Mouse (Mus musculus): ENCODE data around the gene Pard3b. TPM values are rescaled to one million over a fixed set of nuclear protein-coding genes. Genes with fewer than 3 reads are reported as not detected.

Pard3b gene
- polyA plus RNA-seq, 1 experiment from 2014 or later = 2.3 TPM

DNA sequence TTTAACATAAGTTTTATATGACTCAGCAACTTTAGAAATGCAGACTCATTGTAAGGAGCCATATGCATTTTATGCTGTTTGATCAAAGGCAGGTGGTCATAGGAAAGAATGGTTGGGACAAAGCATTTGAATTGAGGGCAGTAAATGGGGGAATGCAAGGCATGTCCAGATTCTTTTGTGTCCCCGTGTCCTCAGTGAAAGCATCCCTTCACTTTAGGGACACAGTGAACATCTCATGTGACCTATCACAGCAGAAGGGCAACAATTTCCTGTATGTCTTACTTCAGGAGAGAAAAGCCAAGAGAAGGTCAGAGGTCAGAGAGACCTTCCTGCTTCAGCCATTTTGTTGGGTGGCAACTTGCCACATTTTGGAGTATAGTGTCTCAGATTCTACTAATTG, 745.6 kb downstream of the Pard3b start:
- ATAC-seq (ENCODE audit: low read depth) = no peak
- 70% methylated on average over 1 of the region's 1 CpGs for WGBS (ENCODE audit: insufficient replicate concordance)

DNA sequence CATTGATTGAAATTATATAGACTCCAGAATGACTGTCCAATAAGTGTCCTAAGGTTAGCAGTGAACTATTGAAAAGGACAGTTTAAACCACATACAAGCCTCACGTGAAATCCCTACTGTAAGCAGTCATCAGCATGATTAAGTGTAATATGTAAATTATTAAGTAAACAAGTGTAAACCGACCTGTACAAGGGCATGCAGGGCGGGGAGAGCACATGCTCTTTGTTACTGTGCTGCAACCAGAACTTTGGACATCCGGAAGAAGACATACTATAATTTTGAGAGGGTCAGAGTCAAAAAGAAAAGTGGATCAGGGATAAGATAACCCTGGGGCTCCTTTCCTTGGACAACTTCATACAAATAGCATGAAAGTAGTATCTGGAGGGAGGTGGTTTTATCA, 749.4 kb downstream of the Pard3b start:
- Histone ChIP-seq H3K9me3 (replicated peaks; ENCODE audit: control insufficient read depth, low read length) (no peaks in the 10 kb centered on the region), H3K36me3 (ENCODE audit: control insufficient read depth, insufficient read depth) (no peaks in the 10 kb centered on the region), H3K27ac (ENCODE audit: low read length) (no peak overlapping the region), H3K27me3 (ENCODE audit: control insufficient read depth, insufficient read depth, low read depth, low read length) (no peaks in the 10 kb centered on the region), H3K4me2 (ENCODE audit: low read depth, low read length) (no peak overlapping the region), H3K4me1 (ENCODE audit: control insufficient read depth, low read depth, low read length) (no peaks in the 10 kb centered on the region), H3K9ac (ENCODE audit: low read depth, low read length) (no peak overlapping the region), H3K4me3 (ENCODE audit: low read depth, low read length) (no peak overlapping the region)
- 44% methylated on average over 4 of the region's 4 CpGs for WGBS (ENCODE audit: insufficient replicate concordance)
- ATAC-seq (ENCODE audit: low read depth) = no peak

More for the DNA sequence above, 745.6 kb downstream of the Pard3b start:
- Histone ChIP-seq H3K27me3 (ENCODE audit: control insufficient read depth, insufficient read depth, low read depth, low read length) (no peaks in the 10 kb centered on the region), H3K4me2 (ENCODE audit: low read depth, low read length) (no peak overlapping the region), H3K36me3 (ENCODE audit: control insufficient read depth, insufficient read depth) (no peaks in the 10 kb centered on the region), H3K4me1 (ENCODE audit: control insufficient read depth, low read depth, low read length) (no peaks in the 10 kb centered on the region), H3K9ac (ENCODE audit: low read depth, low read length) (no peak overlapping the region), H3K4me3 (ENCODE audit: low read depth, low read length) (no peak overlapping the region), H3K9me3 (replicated peaks; ENCODE audit: control insufficient read depth, low read length) (no peaks in the 10 kb centered on the region), H3K27ac (ENCODE audit: low read length) (no peak overlapping the region)

DNA sequence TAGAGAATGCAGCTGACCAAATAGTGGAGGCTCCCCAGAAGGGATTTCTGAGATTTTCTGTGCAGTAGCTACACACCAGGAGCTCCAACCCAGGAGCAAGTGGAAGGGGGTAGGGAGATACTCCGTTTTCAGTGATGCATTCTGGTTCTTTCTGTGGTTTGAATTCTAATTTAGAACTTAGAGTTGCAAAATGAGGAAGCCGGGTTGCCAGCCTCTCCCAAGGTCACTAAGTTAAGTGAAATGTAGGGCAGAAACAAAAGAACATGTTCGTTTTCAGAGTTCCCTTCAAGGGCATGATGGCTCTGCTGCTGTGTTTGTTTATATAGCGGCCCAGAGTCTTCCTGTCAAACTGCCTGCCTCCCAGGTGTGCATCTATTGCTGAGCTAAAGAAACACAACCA, 754.2 kb downstream of the Pard3b start:
- H3K27me3 ChIP-seq (ENCODE audit: control insufficient read depth, insufficient read depth, low read depth, low read length) = no peaks in the 10 kb centered on the region
- H3K27ac ChIP-seq (ENCODE audit: low read length) = no peak overlapping the region
- 10% methylated on average over 4 of the region's 4 CpGs for WGBS (ENCODE audit: insufficient replicate concordance)
- H3K4me2 ChIP-seq (ENCODE audit: low read depth, low read length) = no peak overlapping the region
- H3K9ac ChIP-seq (ENCODE audit: low read depth, low read length) = no peak overlapping the region
- H3K9me3 ChIP-seq (replicated peaks; ENCODE audit: control insufficient read depth, low read length) = no peaks in the 10 kb centered on the region
- no peak overlapping the region for H3K4me3 ChIP-seq (ENCODE audit: low read depth, low read length)
- H3K36me3 ChIP-seq (ENCODE audit: control insufficient read depth, insufficient read depth) = no peaks in the 10 kb centered on the region
- no peaks in the 10 kb centered on the region for H3K4me1 ChIP-seq (ENCODE audit: control insufficient read depth, low read depth, low read length)
- ATAC-seq (ENCODE audit: low read depth) = no peak

GRCm38 (mm10) chr1:62394555-62394954, 755.9 kb downstream of the Pard3b start:
- H3K9ac ChIP-seq (ENCODE audit: low read depth, low read length) = no peak overlapping the region
- no peaks in the 10 kb centered on the region for H3K4me1 ChIP-seq (ENCODE audit: control insufficient read depth, low read depth, low read length)
- no peak for ATAC-seq (ENCODE audit: low read depth)
- 43% methylated on average over 3 of the region's 3 CpGs for WGBS (ENCODE audit: insufficient replicate concordance)
- no peak overlapping the region for H3K27ac ChIP-seq (ENCODE audit: low read length)
- no peaks in the 10 kb centered on the region for H3K9me3 ChIP-seq (replicated peaks; ENCODE audit: control insufficient read depth, low read length)
- H3K27me3 ChIP-seq (ENCODE audit: control insufficient read depth, insufficient read depth, low read depth, low read length) = no peaks in the 10 kb centered on the region
- H3K36me3 ChIP-seq (ENCODE audit: control insufficient read depth, insufficient read depth) = no peaks in the 10 kb centered on the region
- no peak overlapping the region for H3K4me3 ChIP-seq (ENCODE audit: low read depth, low read length)
- H3K4me2 ChIP-seq (ENCODE audit: low read depth, low read length) = no peak overlapping the region

DNA sequence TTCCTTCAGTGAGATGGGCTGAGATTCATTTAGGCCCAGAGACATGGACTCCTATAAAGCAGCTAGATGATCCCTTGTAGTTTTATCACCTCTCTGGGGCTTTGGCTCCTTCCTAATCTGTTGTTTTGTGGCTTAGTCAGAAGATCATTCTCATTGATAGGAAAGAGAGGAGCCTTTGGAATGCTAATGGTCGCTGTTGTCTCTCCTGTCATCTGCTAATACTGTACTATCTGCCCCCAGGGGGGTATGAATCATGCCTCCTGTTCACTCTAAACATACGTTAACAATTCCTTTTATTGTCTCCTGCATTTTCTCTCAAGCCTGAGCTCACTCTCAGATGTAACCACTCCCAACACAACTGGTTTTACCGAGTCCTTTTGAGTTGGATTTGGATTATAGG, 759.6 kb downstream of the Pard3b start:
- ATAC-seq (ENCODE audit: low read depth) = no peak
- H3K27ac ChIP-seq (ENCODE audit: low read length) = no peak overlapping the region
- no peaks in the 10 kb centered on the region for H3K36me3 ChIP-seq (ENCODE audit: control insufficient read depth, insufficient read depth)
- H3K9ac ChIP-seq (ENCODE audit: low read depth, low read length) = no peak overlapping the region
- 14% methylated on average over 3 of the region's 3 CpGs for WGBS (ENCODE audit: insufficient replicate concordance)
- H3K4me1 ChIP-seq (ENCODE audit: control insufficient read depth, low read depth, low read length) = no peaks in the 10 kb centered on the region
- H3K4me2 ChIP-seq (ENCODE audit: low read depth, low read length) = no peak overlapping the region
- no peaks in the 10 kb centered on the region for H3K9me3 ChIP-seq (replicated peaks; ENCODE audit: control insufficient read depth, low read length)
- H3K27me3 ChIP-seq (ENCODE audit: control insufficient read depth, insufficient read depth, low read depth, low read length) = no peaks in the 10 kb centered on the region
- H3K4me3 ChIP-seq (ENCODE audit: low read depth, low read length) = no peak overlapping the region

- WGBS (ENCODE audit: insufficient replicate concordance) = 52% methylated on average over 4 of the region's 4 CpGs
Measured at GRCm38 (mm10) chr1:62398738-62399137, 760.1 kb downstream of the Pard3b start.

DNA sequence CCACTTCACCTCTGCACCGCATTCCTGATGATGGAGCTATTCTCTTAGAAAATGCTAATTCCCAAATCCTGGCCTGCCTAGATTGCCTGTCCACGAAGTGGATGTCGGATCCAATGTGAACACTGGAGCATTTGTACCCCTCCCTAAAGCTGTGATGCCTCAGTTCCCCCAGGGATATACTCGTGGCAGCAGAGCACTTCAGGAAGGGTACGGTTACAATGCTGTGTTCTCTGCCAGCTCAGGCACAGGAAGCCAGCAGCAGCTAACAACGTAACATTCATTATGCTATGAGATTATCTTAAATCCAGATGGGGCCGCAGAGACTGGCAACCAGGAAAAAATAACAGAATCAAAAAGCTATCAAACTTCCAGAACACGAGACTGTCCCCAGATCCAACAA, 766.4 kb downstream of the Pard3b start:
- H3K4me1 ChIP-seq (ENCODE audit: control insufficient read depth, low read depth, low read length) = no peaks in the 10 kb centered on the region
- H3K27me3 ChIP-seq (ENCODE audit: control insufficient read depth, insufficient read depth, low read depth, low read length) = no peaks in the 10 kb centered on the region
- no peak overlapping the region for H3K4me2 ChIP-seq (ENCODE audit: low read depth, low read length)
- no peaks in the 10 kb centered on the region for H3K36me3 ChIP-seq (ENCODE audit: control insufficient read depth, insufficient read depth)
- no peaks in the 10 kb centered on the region for H3K9me3 ChIP-seq (replicated peaks; ENCODE audit: control insufficient read depth, low read length)
- no peak overlapping the region for H3K4me3 ChIP-seq (ENCODE audit: low read depth, low read length)
- WGBS (ENCODE audit: insufficient replicate concordance) = 51% methylated on average over 8 of the region's 8 CpGs
- no peak for ATAC-seq (ENCODE audit: low read depth)
- H3K9ac ChIP-seq (ENCODE audit: low read depth, low read length) = no peak overlapping the region
- H3K27ac ChIP-seq (ENCODE audit: low read length) = no peak overlapping the region

More at GRCm38 (mm10) chr1:62398738-62399137, 760.1 kb downstream of the Pard3b start:
- Histone ChIP-seq H3K4me1 (ENCODE audit: control insufficient read depth, low read depth, low read length) (no peaks in the 10 kb centered on the region), H3K4me3 (ENCODE audit: low read depth, low read length) (no peak overlapping the region), H3K4me2 (ENCODE audit: low read depth, low read length) (no peak overlapping the region), H3K36me3 (ENCODE audit: control insufficient read depth, insufficient read depth) (no peaks in the 10 kb centered on the region), H3K27ac (ENCODE audit: low read length) (no peak overlapping the region), H3K27me3 (ENCODE audit: control insufficient read depth, insufficient read depth, low read depth, low read length) (no peaks in the 10 kb centered on the region), H3K9ac (ENCODE audit: low read depth, low read length) (no peak overlapping the region), H3K9me3 (replicated peaks; ENCODE audit: control insufficient read depth, low read length) (no peaks in the 10 kb centered on the region)
- ATAC-seq (ENCODE audit: low read depth) = no peak

- WGBS (ENCODE audit: insufficient replicate concordance) = 58% methylated on average over 2 of the region's 2 CpGs
- no peaks in the 10 kb centered on the region for H3K4me1 ChIP-seq (ENCODE audit: control insufficient read depth, low read depth, low read length)
- no peak overlapping the region for H3K4me2 ChIP-seq (ENCODE audit: low read depth, low read length)
- no peaks in the 10 kb centered on the region for H3K9me3 ChIP-seq (replicated peaks; ENCODE audit: control insufficient read depth, low read length)
- H3K4me3 ChIP-seq (ENCODE audit: low read depth, low read length) = no peak overlapping the region
- no peaks in the 10 kb centered on the region for H3K27me3 ChIP-seq (ENCODE audit: control insufficient read depth, insufficient read depth, low read depth, low read length)
- H3K27ac ChIP-seq (ENCODE audit: low read length) = no peak overlapping the region
- no peak overlapping the region for H3K9ac ChIP-seq (ENCODE audit: low read depth, low read length)
- no peak for ATAC-seq (ENCODE audit: low read depth)
- H3K36me3 ChIP-seq (ENCODE audit: control insufficient read depth, insufficient read depth) = no peaks in the 10 kb centered on the region
Measured at GRCm38 (mm10) chr1:62411368-62411767, 772.7 kb downstream of the Pard3b start.

DNA sequence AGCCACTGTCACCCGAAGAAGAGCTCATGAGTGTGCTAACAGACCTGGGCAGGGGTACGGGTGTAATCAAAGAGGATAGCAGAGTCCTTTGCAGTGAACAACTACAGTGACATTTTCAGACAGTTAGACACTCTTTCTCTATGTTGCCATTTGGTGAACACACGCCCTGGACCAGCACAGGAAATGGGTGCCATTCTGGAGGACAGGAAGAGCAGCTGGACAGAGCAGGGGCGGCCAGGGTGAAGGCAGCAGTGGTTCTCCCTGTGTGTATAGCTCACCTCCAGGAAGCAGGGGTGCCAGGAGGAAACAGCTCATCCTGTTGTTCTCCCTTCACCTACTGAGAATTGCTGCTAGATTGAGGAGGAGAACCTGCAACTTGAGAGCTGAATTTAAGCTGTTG, 773.4 kb downstream of the Pard3b start:
- no peak for ATAC-seq (ENCODE audit: low read depth)
- Histone ChIP-seq H3K9ac (ENCODE audit: low read depth, low read length) (no peak overlapping the region), H3K4me2 (ENCODE audit: low read depth, low read length) (no peak overlapping the region), H3K36me3 (ENCODE audit: control insufficient read depth, insufficient read depth) (no peaks in the 10 kb centered on the region), H3K4me1 (ENCODE audit: control insufficient read depth, low read depth, low read length) (no peaks in the 10 kb centered on the region), H3K27ac (ENCODE audit: low read length) (no peak overlapping the region), H3K27me3 (ENCODE audit: control insufficient read depth, insufficient read depth, low read depth, low read length) (no peaks in the 10 kb centered on the region), H3K9me3 (replicated peaks; ENCODE audit: control insufficient read depth, low read length) (no peaks in the 10 kb centered on the region), H3K4me3 (ENCODE audit: low read depth, low read length) (no peak overlapping the region)
- WGBS (ENCODE audit: insufficient replicate concordance) = 30% methylated on average over 4 of the region's 4 CpGs

GRCm38 (mm10) chr1:62412988-62413387, 774.4 kb downstream of the Pard3b start:
- ATAC-seq (ENCODE audit: low read depth) = no peak
- H3K4me3 ChIP-seq (ENCODE audit: low read depth, low read length) = no peak overlapping the region
- no peaks in the 10 kb centered on the region for H3K36me3 ChIP-seq (ENCODE audit: control insufficient read depth, insufficient read depth)
- no peak overlapping the region for H3K9ac ChIP-seq (ENCODE audit: low read depth, low read length)
- no peaks in the 10 kb centered on the region for H3K4me1 ChIP-seq (ENCODE audit: control insufficient read depth, low read depth, low read length)
- H3K27me3 ChIP-seq (ENCODE audit: control insufficient read depth, insufficient read depth, low read depth, low read length) = no peaks in the 10 kb centered on the region
- 46% methylated on average over 3 of the region's 3 CpGs for WGBS (ENCODE audit: insufficient replicate concordance)
- H3K27ac ChIP-seq (ENCODE audit: low read length) = no peak overlapping the region
- H3K9me3 ChIP-seq (replicated peaks; ENCODE audit: control insufficient read depth, low read length) = no peaks in the 10 kb centered on the region
- H3K4me2 ChIP-seq (ENCODE audit: low read depth, low read length) = no peak overlapping the region

All from liver, embryonic 16.5 days (tissue).